Mouse (Mus musculus) MEL (cell line): ENCODE measurements around the gene Gdpd3. TPM values are rescaled to one million over a fixed set of nuclear protein-coding genes. Genes with fewer than 3 reads are reported as not detected.

Experiments used
- DNase-seq: peaks from one replicate; pipeline ENCODE4 v3.0.0; 2011; ENCODE audit warnings: low read depth, low spot score
- H3K27ac ChIP-seq: 2 replicates; pipeline ENCODE4 v1.5.1; 2012; ENCODE audit warnings: low read depth, mild to moderate bottlenecking, control low read depth, low read length, moderate library complexity; ENCODE audit not compliant: control insufficient read depth
- H3K27me3 ChIP-seq, 2 experiments: fragments of 150-350 bp in 1 of 2; sonication (generic) in 1 of 2; 2 replicates each; pipeline ENCODE4 v1.6.1; 2012; ENCODE audit warnings: low read length in 2 of 2, mild to moderate bottlenecking in 2 of 2, improper control_type of control experiment in 1 of 2, moderate library complexity in 1 of 2; ENCODE audit not compliant: insufficient read depth in 2 of 2, control insufficient read depth in 1 of 2
- H3K36me3 ChIP-seq, 2 experiments: 2 replicates each; pipeline ENCODE4 v1.6.1; 2012 to 2014; ENCODE audit warnings: low read length in 2 of 2, improper control_type of control experiment in 1 of 2, inconsistent platforms in 1 of 2, mild to moderate bottlenecking in 1 of 2; ENCODE audit not compliant: insufficient read depth in 2 of 2, control insufficient read depth in 1 of 2
- H3K4me1 ChIP-seq, 2 experiments: fragments of 150-350 bp in 1 of 2; sonication (generic) in 1 of 2; 2 replicates each; pipeline ENCODE4 v1.6.1; 2012; ENCODE audit warnings: low read length in 2 of 2, improper control_type of control experiment in 1 of 2, mild to moderate bottlenecking in 1 of 2; ENCODE audit not compliant: insufficient read depth in 2 of 2, control insufficient read depth in 1 of 2
- H3K4me3 ChIP-seq, 2 experiments: fragments of 150-350 bp in 1 of 2; sonication (generic) in 1 of 2; 2 replicates each; pipeline ENCODE4 v1.5.1; 2012; ENCODE audit warnings: low read depth in 2 of 2, low read length in 2 of 2, mild to moderate bottlenecking in 2 of 2, moderate library complexity in 2 of 2, control low read depth in 1 of 2, improper control_type of control experiment in 1 of 2; ENCODE audit not compliant: control insufficient read depth in 1 of 2, insufficient read depth in 1 of 2
- H3K79me2 ChIP-seq: 2 replicates; pipeline ENCODE4 v1.6.1; 2012; ENCODE audit warnings: mild to moderate bottlenecking, low read length, moderate library complexity; ENCODE audit not compliant: control insufficient read depth, poor library complexity, insufficient read depth
- H3K9ac ChIP-seq: 2 replicates; pipeline ENCODE4 v1.6.1; 2012; ENCODE audit warnings: low read depth, mild to moderate bottlenecking, control low read depth, low read length, moderate library complexity; ENCODE audit not compliant: control insufficient read depth, poor library complexity, severe bottlenecking
- H3K9me3 ChIP-seq: fragments of 150-350 bp; sonication (generic); replicated peaks from 2 replicates; pipeline ENCODE4 v1.6.1; 2012; ENCODE audit warnings: mild to moderate bottlenecking, low read length, improper control_type of control experiment, moderate library complexity; ENCODE audit not compliant: insufficient read depth
- BHLHE40 ChIP-seq: IDR thresholded peaks from 2 replicates; pipeline ENCODE4 v1.6.1; 2012; ENCODE audit warnings: low read depth, mild to moderate bottlenecking, inconsistent platforms, low read length, improper control_type of control experiment, borderline replicate concordance
- CHD1 ChIP-seq: IDR thresholded peaks from 2 replicates; pipeline ENCODE4 v1.6.1; 2012; ENCODE audit warnings: low read depth, mild to moderate bottlenecking, inconsistent platforms, low read length, improper control_type of control experiment
- CHD2 ChIP-seq: IDR thresholded peaks from 2 replicates; pipeline ENCODE4 v1.6.1; 2011; ENCODE audit warnings: low read length, improper control_type of control experiment
- ETS1 ChIP-seq: IDR thresholded peaks from 2 replicates; pipeline ENCODE4 v1.6.1; 2012; ENCODE audit warnings: low read depth, mild to moderate bottlenecking, inconsistent platforms, low read length, improper control_type of control experiment, moderate library complexity
- GABPA ChIP-seq: IDR thresholded peaks from 2 replicates; pipeline ENCODE4 v1.6.1; 2012; ENCODE audit warnings: low read depth, mild to moderate bottlenecking, inconsistent platforms, low read length, improper control_type of control experiment, moderate library complexity
- JUND ChIP-seq: IDR thresholded peaks from 2 replicates; pipeline ENCODE4 v1.6.1; 2011; ENCODE audit warnings: low read depth, mild to moderate bottlenecking, improper control_type of control experiment, low read length
- KAT2A ChIP-seq: conservative IDR thresholded peaks from 2 replicates; pipeline ENCODE4 v1.6.1; 2012; ENCODE audit warnings: low read depth, low read length, improper control_type of control experiment, inconsistent platforms
- MAZ ChIP-seq: IDR thresholded peaks from 2 replicates; pipeline ENCODE4 v1.6.1; 2012; ENCODE audit warnings: low read depth, mild to moderate bottlenecking, inconsistent platforms, low read length, improper control_type of control experiment
- MEF2A ChIP-seq: IDR thresholded peaks from 2 replicates; pipeline ENCODE4 v1.6.1; 2014; ENCODE audit warnings: low read depth, mild to moderate bottlenecking, inconsistent platforms, low read length, improper control_type of control experiment; ENCODE audit not compliant: poor library complexity, insufficient replicate concordance, severe bottlenecking; ENCODE audit errors: extremely low read depth
- MYC ChIP-seq: IDR thresholded peaks from 2 replicates; pipeline ENCODE4 v1.6.1; 2011; ENCODE audit warnings: low read depth, mild to moderate bottlenecking, low read length, improper control_type of control experiment, moderate library complexity
- NRF1 ChIP-seq: IDR thresholded peaks from 2 replicates; pipeline ENCODE4 v1.6.1; 2014; ENCODE audit warnings: low read depth, mild to moderate bottlenecking, inconsistent platforms, low read length, improper control_type of control experiment, moderate library complexity; ENCODE audit not compliant: poor library complexity, insufficient read depth, severe bottlenecking
- POLR2AphosphoS5 ChIP-seq: IDR thresholded peaks from 2 replicates; pipeline ENCODE4 v1.6.1; 2012; ENCODE audit warnings: low read depth, borderline replicate concordance, mild to moderate bottlenecking, inconsistent platforms, low read length, moderate library complexity, mixed read lengths
- RCOR1 ChIP-seq: IDR thresholded peaks from 2 replicates; pipeline ENCODE4 v1.6.1; 2012; ENCODE audit warnings: low read depth, mild to moderate bottlenecking, inconsistent platforms, low read length, improper control_type of control experiment
- SIN3A ChIP-seq: IDR thresholded peaks from 2 replicates; pipeline ENCODE4 v1.6.1; 2012; ENCODE audit warnings: low read length, improper control_type of control experiment, inconsistent platforms
- TAL1 ChIP-seq: IDR thresholded peaks from 2 replicates; pipeline ENCODE4 v1.6.1; 2012; ENCODE audit warnings: mild to moderate bottlenecking, inconsistent platforms, low read length, moderate library complexity, mixed read lengths
- TBP ChIP-seq: IDR thresholded peaks from 2 replicates; pipeline ENCODE4 v1.8.0; 2011; ENCODE audit warnings: low read depth, low read length, improper control_type of control experiment
- TCF12 ChIP-seq: IDR thresholded peaks from 2 replicates; pipeline ENCODE4 v1.6.1; 2014; ENCODE audit warnings: low read depth, mild to moderate bottlenecking, inconsistent platforms, low read length, improper control_type of control experiment, moderate library complexity
- USF1 ChIP-seq: IDR thresholded peaks from 2 replicates; pipeline ENCODE4 v1.6.1; 2014; ENCODE audit warnings: low read depth, mild to moderate bottlenecking, inconsistent platforms, low read length, improper control_type of control experiment, moderate library complexity
- ZC3H11A ChIP-seq: IDR thresholded peaks from 2 replicates; pipeline ENCODE4 v1.6.1; 2012; ENCODE audit warnings: low read depth, mild to moderate bottlenecking, inconsistent platforms, low read length, improper control_type of control experiment
- ZKSCAN1 ChIP-seq: IDR thresholded peaks from 2 replicates; pipeline ENCODE4 v1.6.1; 2012; ENCODE audit warnings: low read depth, mild to moderate bottlenecking, inconsistent platforms, low read length, improper control_type of control experiment, moderate library complexity
- ZNF384 ChIP-seq: IDR thresholded peaks from 2 replicates; pipeline ENCODE4 v1.6.1; 2012; ENCODE audit warnings: low read depth, mild to moderate bottlenecking, inconsistent platforms, low read length, improper control_type of control experiment
- polyA plus RNA-seq, 2 experiments: library from polyadenylated mRNA; stranded (reverse) in 1 of 2; unstranded in 1 of 2; fragments of >175 nt in 1 of 2; fragments of >200 nt in 1 of 2; gene quantifications; 2 replicates each; pipeline versions ENCODE4 v1.2.1 to v1.2.4; 2012; ENCODE audit warnings: low replicate concordance in 2 of 2, low read depth in 1 of 2; ENCODE audit not compliant: insufficient read length in 2 of 2, insufficient read depth in 1 of 2, missing spikeins in 1 of 2
- total RNA-seq: library from RNA; depleted of rRNA; stranded (reverse); fragments of 300-350 nt; gene quantifications from 2 replicates; pipeline ENCODE4 v1.2.3, GENCODE M21; 2012

Gdpd3 gene
- total and polyA plus RNA-seq, 3 experiments = 12.7 to 13.0 TPM; not detected in 1

DNA sequence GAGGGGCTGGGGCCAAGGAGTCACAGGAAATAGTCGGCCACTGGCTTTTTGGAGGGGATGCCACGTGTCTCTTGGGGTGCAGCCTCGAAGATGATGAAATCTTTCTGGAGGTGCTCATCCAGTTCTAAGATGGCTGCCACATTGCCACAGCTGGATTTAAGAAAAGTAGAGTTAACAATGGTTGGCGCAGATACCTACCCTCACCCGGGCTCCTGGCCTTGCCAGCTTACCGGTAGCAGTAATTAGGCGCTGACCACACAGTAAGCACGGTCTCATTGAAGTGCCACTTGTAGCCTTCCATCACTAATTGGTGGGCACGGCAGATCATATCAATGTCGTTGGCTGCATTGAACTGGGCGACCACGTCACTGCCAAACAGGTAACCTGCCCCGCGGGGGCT lies 20.0 kb downstream of the Gdpd3 start:
- no peak for DNase-seq
- Histone ChIP-seq H3K79me2 (peaks cover 8% of the 10 kb centered on the region), H3K27me3 (no peaks in the 10 kb centered on the region), H3K36me3 (peaks cover 4 to 7% of the 10 kb centered on the region in 2 experiments; a peak in 2 of 4 replicates), H3K4me3 (no peak overlapping the region), H3K27ac (no peak overlapping the region), H3K9me3 (no peaks in the 10 kb centered on the region), H3K4me1 (peaks cover 0 to 4% of the 10 kb centered on the region in 2 experiments; a peak in 2 of 4 replicates), H3K9ac (no peak overlapping the region)
- TF ChIP-seq ZC3H11A (no peak), ZNF384 (no peak), POLR2AphosphoS5 (no peak), SIN3A (no peak), USF1 (no peak), MYC (no peak), BHLHE40 (no peak), CHD2 (no peak), JUND (no peak), ETS1 (no peak), RCOR1 (no peak), ZKSCAN1 (no peak), MEF2A (no peak), CHD1 (no peak), KAT2A (no peak), MAZ (no peak), TCF12 (no peak), GABPA (no peak), NRF1 (no peak)

DNA sequence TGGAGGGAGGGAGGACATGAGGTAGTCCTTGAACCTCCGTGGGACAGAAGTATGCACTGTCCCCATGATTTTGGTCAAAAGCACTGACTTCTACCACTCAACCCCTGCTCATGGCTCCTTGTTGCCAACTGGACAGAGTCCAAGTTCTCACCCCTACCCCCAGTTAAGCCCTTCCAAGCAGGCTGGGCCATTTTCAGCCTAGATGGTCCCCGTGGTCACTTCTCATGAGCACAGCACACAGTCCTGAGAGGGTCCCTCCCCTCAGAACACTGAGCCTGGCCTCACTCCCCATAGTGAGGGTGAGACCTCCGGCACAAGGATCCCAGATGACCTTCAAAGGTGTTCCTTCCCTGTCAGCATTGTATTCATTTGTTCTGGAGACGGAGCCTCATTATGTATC lies 23.0 kb downstream of the Gdpd3 start:
- TF ChIP-seq TAL1 (no peak), POLR2AphosphoS5 (no peak), TBP (no peak)
- TF ChIP-seq, all 39 proteins: peak for 0
- Histone ChIP-seq H3K36me3 (peaks cover 7 to 9% of the 10 kb centered on the region in 2 experiments; a peak in 2 of 4 replicates), H3K4me3 (no peak overlapping the region), H3K4me1 (peaks cover 0 to 9% of the 10 kb centered on the region in 2 experiments; a peak in 2 of 4 replicates), H3K9me3 (no peaks in the 10 kb centered on the region), H3K27ac (no peak overlapping the region), H3K79me2 (peaks cover 17% of the 10 kb centered on the region), H3K27me3 (no peaks in the 10 kb centered on the region), H3K9ac (no peak overlapping the region)
- DNase-seq = no peak
